14 mouse cellular contexts compared by ENCODE assay signal in the genomic region with DNA sequence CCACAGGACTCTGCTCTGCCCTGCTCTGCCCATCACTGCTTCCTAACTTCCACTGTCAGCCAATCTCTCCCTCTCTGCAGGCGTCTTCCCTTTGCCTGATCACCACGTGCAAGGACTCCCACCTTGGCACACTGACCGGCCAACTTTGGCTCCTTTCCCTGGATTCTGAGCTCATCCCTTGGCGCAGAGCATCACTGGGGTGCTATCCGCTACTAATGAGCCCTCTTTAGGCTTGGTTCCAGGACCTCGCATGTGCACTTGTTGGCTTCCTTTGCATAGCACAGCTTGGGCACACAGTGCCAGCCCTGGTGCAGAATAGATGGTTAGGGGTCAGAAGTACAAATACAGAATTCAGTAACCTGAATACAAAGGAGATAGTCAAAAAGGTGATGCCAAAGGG. TPM values are rescaled to one million over a fixed set of nuclear protein-coding genes. Genes with fewer than 3 reads are reported as not detected.
A peak's percentile ranks its signal among the peaks of the same experiment; 100 is the strongest.
DNase-seq lines count a peak whose midpoint lies in the region; ATAC-seq and TF ChIP-seq lines count a peak whose summit lies in the region.
"Had no signal": no experiment of that assay in that cellular context is flagged by ENCODE, and none has a peak within 500 bp of the region (broad histone marks: within the 10 kb centered on the region; RNA-seq: fewer than 3 reads in every experiment).

No protein-coding gene starts in this region.

- no peak for TF ChIP-seq CTCF in midbrain, postnatal 0 days (IDR thresholded peaks at IDR 0.05)
- TF ChIP-seq CTCF in cerebellum, adult 2 months (IDR thresholded peaks at IDR 0.05; ENCODE audit: borderline replicate concordance, insufficient read depth, low read depth, low read length) = no peak

- no peak overlapping the region for H3K4me3 ChIP-seq in midbrain, postnatal 0 days (ENCODE audit: low read depth, low read length)
- H3K4me3 ChIP-seq in midbrain, embryonic 13.5 days (replicated peaks) = no peak overlapping the region
- no peak overlapping the region for H3K4me3 ChIP-seq in cerebellum, adult 2 months (replicated peaks; ENCODE audit: insufficient read depth, low read depth, low read length)
- no peak overlapping the region for H3K4me3 ChIP-seq in liver, embryonic 12.5 days
- H3K4me3 ChIP-seq: megakaryocyte, embryonic 14.5 days had no signal

- no peaks in the 10 kb centered on the region for H3K4me1 ChIP-seq in midbrain, postnatal 0 days (ENCODE audit: insufficient read depth, low read length)
- H3K4me1 ChIP-seq in midbrain, embryonic 13.5 days (replicated peaks) = no peaks in the 10 kb centered on the region
- peaks cover 3% of the 10 kb centered on the region for H3K4me1 ChIP-seq in cerebellum, adult 2 months (ENCODE audit: control insufficient read depth, insufficient read depth, low read length)
- peaks cover 3% of the 10 kb centered on the region; the same call in 1 of the 2 replicates for H3K4me1 ChIP-seq in liver, embryonic 12.5 days

- peak; percentile 80 for DNase-seq in heart, adult 11 months
- no peak for DNase-seq in heart, adult 9 months (ENCODE audit: low spot score in 2 of 2)
- peak; percentile 72 for DNase-seq in midbrain, postnatal 0 days (ENCODE audit: low spot score)
- DNase-seq in cerebellum, adult 2 months = peak; percentile 74 to 84
- peak; percentile 27 to 55 for DNase-seq in layer of hippocampus, postnatal 14 days (ENCODE audit: low spot score in 2 of 2)
- DNase-seq: gastrocnemius, postnatal 36 days had no signal

- H3K9ac ChIP-seq in midbrain, postnatal 0 days (replicated peaks; ENCODE audit: low read length, poor library complexity, severe bottlenecking) = no peak overlapping the region
- no peak overlapping the region for H3K9ac ChIP-seq in midbrain, embryonic 13.5 days (replicated peaks)
- H3K9ac ChIP-seq in liver, embryonic 12.5 days = no peak overlapping the region

- no peak overlapping the region for H3K4me2 ChIP-seq in midbrain, postnatal 0 days (ENCODE audit: low read depth, low read length, poor library complexity, severe bottlenecking)
- no peak overlapping the region for H3K4me2 ChIP-seq in midbrain, embryonic 13.5 days (replicated peaks)
- no peak overlapping the region for H3K4me2 ChIP-seq in liver, embryonic 12.5 days

- H3K9me3 ChIP-seq in midbrain, postnatal 0 days (ENCODE audit: low read length) = no peaks in the 10 kb centered on the region
- no peaks in the 10 kb centered on the region for H3K9me3 ChIP-seq in midbrain, embryonic 13.5 days
- no peaks in the 10 kb centered on the region for H3K9me3 ChIP-seq in liver, embryonic 12.5 days (replicated peaks)
- H3K9me3 ChIP-seq: megakaryocyte, embryonic 14.5 days had no signal

- TF ChIP-seq POLR2A in cerebellum, adult 2 months (IDR thresholded peaks at IDR 0.05; ENCODE audit: borderline replicate concordance, insufficient read depth, low read length) = no peak

- ATAC-seq in midbrain, postnatal 0 days (ENCODE audit: low FRiP score) = no peak
- no peak for ATAC-seq in midbrain, embryonic 13.5 days
- no peak for ATAC-seq in liver, embryonic 12.5 days
- ATAC-seq in monocyte, adult 5-6 weeks (replicated peaks; ENCODE audit: insufficient number of reproducible peaks, low FRiP score, low TSS enrichment, poor library complexity, severe bottlenecking) = no peak

- 67% methylated on average over 6 of the region's 6 CpGs for WGBS in midbrain, postnatal 0 days
- WGBS in midbrain, embryonic 13.5 days = 80% methylated on average over 6 of the region's 6 CpGs
- WGBS in cerebellum, adult 2 months = 8% methylated on average over 6 of the region's 6 CpGs
- WGBS in liver, embryonic 12.5 days (ENCODE audit: insufficient replicate concordance) = 74% methylated on average over 6 of the region's 6 CpGs

- H3K27me3 ChIP-seq in midbrain, postnatal 0 days (ENCODE audit: insufficient read depth, low read length) = no peaks in the 10 kb centered on the region
- H3K27me3 ChIP-seq in midbrain, embryonic 13.5 days = no peaks in the 10 kb centered on the region
- H3K27me3 ChIP-seq in cerebellum, adult 2 months (ENCODE audit: control insufficient read depth, insufficient read depth, low read length) = no peaks in the 10 kb centered on the region; the same call in 1 of the 2 replicates
- H3K27me3 ChIP-seq in liver, embryonic 12.5 days (replicated peaks) = no peaks in the 10 kb centered on the region

- no peak overlapping the region for H3K27ac ChIP-seq in midbrain, postnatal 0 days (ENCODE audit: low read depth, low read length)
- H3K27ac ChIP-seq in midbrain, embryonic 13.5 days = no peak overlapping the region
- no peak overlapping the region for H3K27ac ChIP-seq in cerebellum, adult 2 months (ENCODE audit: insufficient read depth, low read length)
- H3K27ac ChIP-seq in liver, embryonic 12.5 days = no peak overlapping the region
- H3K27ac ChIP-seq: stomach, postnatal 0 days had no signal

- H3K36me3 ChIP-seq in midbrain, postnatal 0 days (ENCODE audit: insufficient read depth, low read length) = no peaks in the 10 kb centered on the region
- no peaks in the 10 kb centered on the region for H3K36me3 ChIP-seq in midbrain, embryonic 13.5 days
- H3K36me3 ChIP-seq in liver, embryonic 12.5 days = no peaks in the 10 kb centered on the region

RNA-seq across cellular contexts. Expression of a gene that starts 15.9 kb away (rescaled TPM):
- total RNA-seq in midbrain, postnatal 0 days (2014; rRNA removed) = 46.4 and 48.8 TPM in 2 replicates
- 28.8 and 29.9 TPM in 2 replicates for polyA plus RNA-seq in midbrain, postnatal 0 days (2015; fragmentation: Nextera tagmentation; extraction: Ambion mirVana)
- polyA plus RNA-seq in midbrain, embryonic 13.5 days (2015; fragmentation: Nextera tagmentation; extraction: Ambion mirVana) = 18.6 and 18.8 TPM in 2 replicates
- polyA plus RNA-seq in cerebellum, adult 2 months (2012; rRNA removed) = 11.0 and 11.9 TPM in 2 replicates
- 10 to 100 TPM; 35.6 to 37.5 TPM for total RNA-seq in layer of hippocampus, postnatal 14 days (2021)
- 3.8 and 4.3 TPM in 2 replicates for polyA plus RNA-seq in liver, embryonic 12.5 days (2016; fragmentation: Nextera tagmentation; extraction: Ambion mirVana)
- 0.10 to 0.64 TPM (median 0.19 TPM) in 3 replicates for total RNA-seq in monocyte, adult 5-6 weeks (2017)
- total RNA-seq: gastrocnemius, postnatal 36 days had no signal

RNA-seq across cellular contexts. Expression of a gene that starts 17.0 kb away (rescaled TPM):
- not detected in 2 replicates for total RNA-seq in midbrain, postnatal 0 days (2014; rRNA removed)
- not detected in 2 replicates for polyA plus RNA-seq in midbrain, postnatal 0 days (2015; fragmentation: Nextera tagmentation; extraction: Ambion mirVana)
- polyA plus RNA-seq in midbrain, embryonic 13.5 days (2015; fragmentation: Nextera tagmentation; extraction: Ambion mirVana) = not detected in 2 replicates
- polyA plus RNA-seq in cerebellum, adult 2 months (2012; rRNA removed) = not detected in 2 replicates
- total RNA-seq in layer of hippocampus, postnatal 14 days (2021) = not detected
- polyA plus RNA-seq in liver, embryonic 12.5 days (2016; fragmentation: Nextera tagmentation; extraction: Ambion mirVana) = not detected in 2 replicates
- not detected in 3 replicates for total RNA-seq in monocyte, adult 5-6 weeks (2017)
- total RNA-seq: gastrocnemius, postnatal 36 days had no signal
- polyA plus RNA-seq: embryonic facial prominence, embryonic 11.5 days; intestine, embryonic 14.5 days; limb, embryonic 14.5 days; stomach, postnatal 0 days had no signal

RNA-seq across cellular contexts. Expression of a gene that starts 47.9 kb away (rescaled TPM):
- total RNA-seq in midbrain, postnatal 0 days (2014; rRNA removed) = not detected in 2 replicates
- 0.58 and 0.89 TPM in 2 replicates for polyA plus RNA-seq in midbrain, postnatal 0 days (2015; fragmentation: Nextera tagmentation; extraction: Ambion mirVana)
- polyA plus RNA-seq in midbrain, embryonic 13.5 days (2015; fragmentation: Nextera tagmentation; extraction: Ambion mirVana) = 0.43 and 1.1 TPM in 2 replicates
- 0.31 TPM in 1 of 2 replicates, not detected in the other for polyA plus RNA-seq in cerebellum, adult 2 months (2012; rRNA removed)
- total RNA-seq in layer of hippocampus, postnatal 14 days (2021) = 1 to 10 TPM in 1 of 2 experiments, not detected in 1; 5.0 TPM
- 0.75 and 1.5 TPM in 2 replicates for polyA plus RNA-seq in liver, embryonic 12.5 days (2016; fragmentation: Nextera tagmentation; extraction: Ambion mirVana)
- 1.2 to 5.6 TPM (median 1.3 TPM) in 3 replicates for total RNA-seq in monocyte, adult 5-6 weeks (2017)

Comparison
In these comparisons a context has a peak if more than half of its experiments do, and no peak if none do; other contexts are left out.
1. DNase-seq: peak in heart, adult 11 months (single experiment), midbrain, postnatal 0 days (single experiment), cerebellum, adult 2 months (2 of 2) and layer of hippocampus, postnatal 14 days (2 of 2); none in heart, adult 9 months (0 of 2).